Comparison of ENCODE assay signal across 12 mouse cellular contexts in genomic region chr8:90849462-90850050, GRCm38 (mm10). TPM values are rescaled to one million over a fixed set of nuclear protein-coding genes. Genes with fewer than 3 reads are reported as not detected.
DNase-seq lines count a peak whose midpoint lies in the region; ATAC-seq and TF ChIP-seq lines count a peak whose summit lies in the region.
"Had no signal": no experiment of that assay in that cellular context is flagged by ENCODE, and none has a peak within 500 bp of the region (broad histone marks: within the 10 kb centered on the region; RNA-seq: fewer than 3 reads in every experiment).

No protein-coding gene starts in this region.

- intact Hi-C loops in heart, postnatal 36 days (cut with DNase I), result no loop called here

- H3K36me3 ChIP-seq in forebrain, postnatal 0 days (ENCODE audit: insufficient read depth), result no peaks in the 10 kb centered on the region
- H3K36me3 ChIP-seq in limb, embryonic 12.5 days, result peaks cover 18% of the 10 kb centered on the region
- H3K36me3 ChIP-seq: liver, embryonic 15.5 days had no signal

- WGBS in forebrain, postnatal 0 days, result 34% methylated on average over 11 of the region's 11 CpGs
- 51% methylated on average over 11 of the region's 11 CpGs for WGBS in limb, embryonic 12.5 days

- H3K4me2 ChIP-seq in forebrain, postnatal 0 days (ENCODE audit: low read depth), result 0 out of 2 replicates have a peak overlapping the region, but pooled peaks have one; percentile 13
- no peak overlapping the region for H3K4me2 ChIP-seq in limb, embryonic 12.5 days
- H3K4me2 ChIP-seq: liver, embryonic 15.5 days had no signal

- H3K27me3 ChIP-seq in forebrain, postnatal 0 days (ENCODE audit: insufficient read depth, low read length), result no peaks in the 10 kb centered on the region
- no peaks in the 10 kb centered on the region for H3K27me3 ChIP-seq in limb, embryonic 12.5 days
- H3K27me3 ChIP-seq: liver, embryonic 15.5 days had no signal

- no peak for TF ChIP-seq CTCF in forebrain, postnatal 0 days (IDR thresholded peaks at IDR 0.05; ENCODE audit: low read depth)

- peak overlapping the region; percentile 28; the same call in 1 of the 2 replicates for H3K9ac ChIP-seq in forebrain, postnatal 0 days
- H3K9ac ChIP-seq in limb, embryonic 12.5 days (replicated peaks), result 0 out of 2 replicates have a peak overlapping the region, but pooled peaks have one; percentile 12
- H3K9ac ChIP-seq: liver, embryonic 15.5 days had no signal

- H3K4me3 ChIP-seq in forebrain, postnatal 0 days (ENCODE audit: low read depth, low read length), result no peak overlapping the region
- no peak overlapping the region for H3K4me3 ChIP-seq in limb, embryonic 12.5 days (replicated peaks)
- H3K4me3 ChIP-seq: liver, embryonic 15.5 days had no signal

- ATAC-seq in forebrain, postnatal 0 days, result peak; percentile 79
- ATAC-seq in limb, embryonic 12.5 days (ENCODE audit: insufficient number of reproducible peaks, insufficient read depth, low FRiP score, low TSS enrichment, low read depth), result no peak
- ATAC-seq in megakaryocyte, adult 5-6 weeks (ENCODE audit: poor library complexity, severe bottlenecking), result no peak
- ATAC-seq: CD4-positive, CD25-positive, alpha-beta regulatory T cell, adult 4 months had no signal

- H3K4me1 ChIP-seq in forebrain, postnatal 0 days (ENCODE audit: insufficient read depth), result peaks cover 9% of the 10 kb centered on the region
- H3K4me1 ChIP-seq in limb, embryonic 12.5 days (replicated peaks), result peaks cover 17% of the 10 kb centered on the region

- H3K9me3 ChIP-seq in forebrain, postnatal 0 days (ENCODE audit: low read length), result no peaks in the 10 kb centered on the region
- H3K9me3 ChIP-seq in limb, embryonic 12.5 days, result no peaks in the 10 kb centered on the region
- H3K9me3 ChIP-seq: liver, embryonic 15.5 days had no signal

- peak overlapping the region; percentile 70 for H3K27ac ChIP-seq in forebrain, postnatal 0 days (ENCODE audit: low read depth, low read length)
- H3K27ac ChIP-seq in limb, embryonic 12.5 days, result 0 out of 2 replicates have a peak overlapping the region, but pooled peaks have one; percentile 53
- H3K27ac ChIP-seq: liver, embryonic 15.5 days had no signal

- DNase-seq in layer of hippocampus, adult 18-20 months (ENCODE audit: low spot score in 2 of 2), result peak; percentile 56 to 70
- no peak for DNase-seq in layer of hippocampus, adult 9-10 months (ENCODE audit: low spot score)
- peak; percentile 78 for DNase-seq in forebrain, postnatal 0 days
- peak; percentile 61 for DNase-seq in right cerebral cortex, postnatal 25 days
- DNase-seq in ovary, postnatal 14 days (ENCODE audit: low spot score), result no peak
- no peak for DNase-seq in heart, postnatal 36 days
- DNase-seq: thymus, postnatal 4 days had no signal

RNA-seq across cellular contexts. Expression of gene Chd9, which starts 21.4 kb away (rescaled TPM):
- total RNA-seq in layer of hippocampus, adult 18-20 months (2021), result 100 to 1,000 TPM; 246 to 262 TPM
- total RNA-seq in forebrain, postnatal 0 days (2014; rRNA removed), result 49.5 and 74.5 TPM in 2 replicates
- polyA plus RNA-seq in forebrain, postnatal 0 days (2015; fragmentation: Nextera tagmentation; extraction: Ambion mirVana), result 48.4 and 73.6 TPM in 2 replicates
- polyA plus RNA-seq in limb, embryonic 12.5 days (2016; fragmentation: Nextera tagmentation; extraction: Ambion mirVana), result 81.2 and 81.9 TPM in 2 replicates
- total RNA-seq in megakaryocyte, adult 5-6 weeks (2015), result 91.1 and 104 TPM in 2 replicates
- total RNA-seq in megakaryocyte, adult 5-6 weeks (2017), result 39.0 and 45.6 TPM in 2 replicates
- total RNA-seq in heart, postnatal 36 days (2021), result 10 to 100 TPM; 46.8 to 49.4 TPM

RNA-seq across cellular contexts. Expression of gene Gm19935, which starts 32.4 kb away (rescaled TPM):
- total RNA-seq in layer of hippocampus, adult 18-20 months (2021), result 1 to 10 TPM; 2.1 to 5.1 TPM
- 2.5 and 5.0 TPM in 2 replicates for total RNA-seq in forebrain, postnatal 0 days (2014; rRNA removed)
- polyA plus RNA-seq in forebrain, postnatal 0 days (2015; fragmentation: Nextera tagmentation; extraction: Ambion mirVana), result 2.9 and 4.6 TPM in 2 replicates
- not detected in 2 replicates for polyA plus RNA-seq in limb, embryonic 12.5 days (2016; fragmentation: Nextera tagmentation; extraction: Ambion mirVana)
- total RNA-seq in megakaryocyte, adult 5-6 weeks (2015), result not detected in 2 replicates
- not detected in 2 replicates for total RNA-seq in megakaryocyte, adult 5-6 weeks (2017)
- not detected for total RNA-seq in heart, postnatal 36 days (2021)
- polyA plus RNA-seq: CD4-positive, CD25-positive, alpha-beta regulatory T cell, adult 4 months; intestine, embryonic 14.5 days; liver, embryonic 15.5 days had no signal

Comparison
In these comparisons a context has a peak if more than half of its experiments do, and no peak if none do; other contexts are left out.
1. DNase-seq: peak in layer of hippocampus, adult 18-20 months (2 of 2), forebrain, postnatal 0 days (single experiment) and right cerebral cortex, postnatal 25 days (single experiment); none in layer of hippocampus, adult 9-10 months (single experiment), ovary, postnatal 14 days (single experiment) and heart, postnatal 36 days (0 of 2).